Mouse (Mus musculus) spleen, adult 2 months (tissue): ENCODE results near the gene Zfp57. TPM values are rescaled to one million over a fixed set of nuclear protein-coding genes. Genes with fewer than 3 reads are reported as not detected.
A peak's percentile ranks its signal among the peaks of the same experiment; 100 is the strongest.

Experiments used
- DNase-seq, 2 experiments: peaks; one replicate each; pipeline versions ENCODE4 v3.0.0 to v3.0.0-alpha.2; 2012 to 2021; ENCODE audit warnings: low spot score in 2 of 2, low read depth in 1 of 2
- H3K27ac ChIP-seq: fragments of 200-500 bp; 2 replicates; pipeline ENCODE4 v1.5.1; 2012; ENCODE audit warnings: low read length, inconsistent platforms; ENCODE audit not compliant: insufficient read depth
- H3K27me3 ChIP-seq: fragments of 200-500 bp; 2 replicates; pipeline ENCODE4 v1.6.1; 2012; ENCODE audit warnings: mild to moderate bottlenecking, moderate library complexity, low read length, inconsistent platforms; ENCODE audit not compliant: control insufficient read depth, insufficient read depth
- H3K36me3 ChIP-seq: fragments of 200-500 bp; 2 replicates; pipeline ENCODE4 v1.6.1; 2012; ENCODE audit warnings: mild to moderate bottlenecking, low read length, inconsistent platforms; ENCODE audit not compliant: control insufficient read depth, insufficient read depth
- H3K4me1 ChIP-seq: fragments of 200-500 bp; 2 replicates; pipeline ENCODE4 v1.6.1; 2011; ENCODE audit warnings: inconsistent platforms; ENCODE audit not compliant: control insufficient read depth, insufficient read depth, insufficient read length
- H3K4me3 ChIP-seq: fragments of 200-500 bp; 2 replicates; pipeline ENCODE4 v1.5.1; 2011; ENCODE audit warnings: mild to moderate bottlenecking, inconsistent platforms; ENCODE audit not compliant: insufficient read depth, insufficient read length; ENCODE audit errors: extremely low read depth
- CTCF ChIP-seq: fragments of 200-500 bp; IDR thresholded peaks from 2 replicates; pipeline ENCODE4 v1.5.1; 2011; ENCODE audit warnings: mild to moderate bottlenecking, inconsistent platforms; ENCODE audit not compliant: insufficient read depth, insufficient read length, insufficient replicate concordance; ENCODE audit errors: extremely low read depth
- POLR2A ChIP-seq: fragments of 200-500 bp; IDR thresholded peaks from 2 replicates; pipeline ENCODE4 v1.6.1; 2011; ENCODE audit warnings: low read depth, low read length, inconsistent platforms
- whole genome bisulfite sequencing: fragments of 180-500 bp; shearing (Covaris S2); methylation state at CpG from one replicate; pipeline ENCODE4 v1.1.7; 2018; 5-methylcytosine and 5-hydroxymethylcytosine counted together
- polyA plus RNA-seq: library from polyadenylated mRNA; depleted of rRNA; stranded (reverse); fragments of >200 nt; gene quantifications from 2 replicates; pipeline ENCODE4 v1.2.3, GENCODE M21; 2012; rRNA removed

The Zfp57 gene
- polyA plus RNA-seq, 1 experiment, result 0.62 TPM

DNA sequence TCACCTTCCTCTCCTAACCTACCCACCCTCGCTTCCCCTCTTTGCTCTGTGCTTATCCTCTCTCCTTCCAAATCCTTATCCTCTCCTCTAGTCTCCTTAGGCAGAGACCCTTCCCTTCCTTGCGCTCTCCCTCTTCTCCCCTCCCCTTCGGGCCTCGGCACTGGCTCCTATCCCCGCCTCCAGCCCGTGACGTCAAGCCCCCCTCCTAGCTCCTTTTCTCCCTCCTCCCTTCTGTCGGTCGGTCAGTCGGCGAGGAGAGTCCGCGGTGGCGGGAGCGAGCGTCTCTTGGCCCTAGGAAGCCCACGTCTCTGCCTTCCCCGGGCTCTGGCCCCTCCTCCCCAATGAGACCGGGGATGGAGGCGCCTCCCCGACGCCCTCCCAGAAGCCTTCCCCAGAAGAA is 49.4 kb downstream of the Zfp57 start:
- 5% methylated on average over 22 of the region's 22 CpGs for WGBS
- Histone ChIP-seq H3K4me3 (peak overlapping the region; percentile 43; the same call in 1 of the 2 replicates), H3K4me1 (peaks cover 16% of the 10 kb centered on the region), H3K27me3 (peaks cover 5% of the 10 kb centered on the region; the same call in 1 of the 2 replicates), H3K36me3 (peaks cover 3% of the 10 kb centered on the region; the same call in 1 of the 2 replicates), H3K27ac (no peak overlapping the region)
- DNase-seq, result peak in 1 of 2 experiments; percentile 41
- no peak for TF ChIP-seq CTCF
- TF ChIP-seq POLR2A, result 0 out of 2 replicates have a peak, but pooled peaks have one; percentile 4

DNA sequence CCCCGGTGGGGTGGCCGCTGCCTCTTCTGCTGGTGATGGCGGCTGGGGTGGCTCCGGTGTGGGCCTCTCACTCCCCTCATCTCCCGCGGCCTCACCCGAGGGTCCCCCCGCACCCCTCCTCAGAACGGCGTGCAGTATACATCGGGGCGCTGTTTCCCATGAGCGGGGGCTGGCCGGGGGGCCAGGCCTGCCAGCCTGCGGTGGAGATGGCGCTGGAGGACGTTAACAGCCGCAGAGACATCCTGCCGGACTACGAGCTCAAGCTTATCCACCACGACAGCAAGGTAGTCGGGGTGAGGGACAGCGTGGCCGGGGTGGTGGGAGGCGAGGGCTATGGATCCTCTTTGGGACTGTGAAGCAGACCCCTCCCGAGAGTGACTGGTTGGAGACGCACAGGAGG is 49.9 kb downstream of the Zfp57 start:
- peaks cover 16% of the 10 kb centered on the region for H3K4me1 ChIP-seq
- TF ChIP-seq CTCF, result no peak
- no peak for TF ChIP-seq POLR2A
- DNase-seq, result no peak
- WGBS, result 41% methylated on average over 24 of the region's 27 CpGs
- H3K27ac ChIP-seq, result no peak overlapping the region
- H3K4me3 ChIP-seq, result peak overlapping the region; percentile 16; the same call in 1 of the 2 replicates
- peaks cover 3% of the 10 kb centered on the region; the same call in 1 of the 2 replicates for H3K36me3 ChIP-seq
- peaks cover 5% of the 10 kb centered on the region; the same call in 1 of the 2 replicates for H3K27me3 ChIP-seq

DNA sequence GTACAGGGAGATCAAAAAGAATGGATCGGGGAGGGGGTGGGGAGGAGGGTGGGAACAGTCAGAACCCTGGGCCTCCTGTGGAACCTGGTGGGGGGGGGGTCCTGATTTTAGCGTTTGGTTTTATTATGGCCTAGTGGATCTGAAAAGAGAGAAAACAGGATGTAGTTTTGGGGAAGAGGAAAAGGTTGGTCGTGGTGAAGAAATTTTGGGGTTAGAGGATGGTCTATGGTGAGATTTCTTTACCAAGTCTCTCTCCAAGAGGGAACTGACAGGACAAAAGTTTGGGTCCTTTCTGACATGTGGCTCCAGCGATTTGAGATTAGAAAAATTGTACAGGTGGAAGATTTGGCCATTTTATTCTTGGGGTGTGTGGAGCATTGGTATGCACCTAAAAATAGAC is 50.8 kb downstream of the Zfp57 start:
- H3K4me3 ChIP-seq, result no peak overlapping the region
- no peak for TF ChIP-seq CTCF
- no peak for TF ChIP-seq POLR2A
- no peak overlapping the region for H3K27ac ChIP-seq
- peaks cover 4% of the 10 kb centered on the region; the same call in 1 of the 2 replicates for H3K36me3 ChIP-seq
- 34% methylated on average over 4 of the region's 4 CpGs for WGBS
- no peak for DNase-seq
- H3K4me1 ChIP-seq, result peaks cover 13% of the 10 kb centered on the region; the same call in 1 of the 2 replicates
- H3K27me3 ChIP-seq, result peaks cover 3% of the 10 kb centered on the region; the same call in 1 of the 2 replicates

DNA sequence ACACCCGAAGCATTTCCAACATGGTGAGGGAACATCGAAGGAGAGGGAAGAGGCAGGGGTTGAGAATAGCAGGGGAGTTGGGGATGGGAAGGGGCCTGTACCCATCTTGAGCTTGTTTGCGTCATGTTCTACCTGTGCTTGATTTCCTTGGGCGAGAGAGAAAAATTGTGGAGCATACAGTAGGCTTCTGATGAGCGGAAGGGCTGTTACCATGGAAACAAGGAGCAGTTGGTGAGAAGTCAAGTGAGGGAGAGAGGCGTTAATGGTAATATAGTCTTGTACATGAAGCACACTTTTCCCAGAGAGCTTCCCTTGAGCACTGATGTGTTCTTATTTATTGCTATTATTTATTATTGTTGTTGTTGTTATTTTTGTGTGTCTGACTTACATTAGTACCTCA is 56.0 kb downstream of the Zfp57 start:
- Histone ChIP-seq H3K27me3 (no peaks in the 10 kb centered on the region), H3K36me3 (peaks cover 9% of the 10 kb centered on the region), H3K27ac (no peak overlapping the region), H3K4me3 (no peak overlapping the region), H3K4me1 (no peaks in the 10 kb centered on the region)
- DNase-seq, result no peak
- 92% methylated on average over 6 of the region's 6 CpGs for WGBS
- TF ChIP-seq CTCF (no peak), POLR2A (no peak)

Other genes starting within 250 kb of the Zfp57 start
- gene H2-M10.5, start 228.3 kb upstream of the Zfp57 start, polyA plus RNA-seq, result not detected in 2 replicates
- not detected in 2 replicates for gene H2-M10.6, start 189.0 kb upstream of the Zfp57 start, polyA plus RNA-seq
- 50.6 and 55.6 TPM in 2 replicates for gene Trim26, start 164.0 kb upstream of the Zfp57 start, polyA plus RNA-seq
- gene Trim15, start 134.0 kb upstream of the Zfp57 start, polyA plus RNA-seq, result 0.04 and 0.05 TPM in 2 replicates
- 16.8 and 37.0 TPM in 2 replicates for gene Trim10, start 131.6 kb upstream of the Zfp57 start, polyA plus RNA-seq
- 0.19 TPM in 1 of 2 replicates, not detected in the other for gene Trim40, start 111.0 kb upstream of the Zfp57 start, polyA plus RNA-seq
- not detected in 2 replicates for gene Trim31, start 103.0 kb upstream of the Zfp57 start, polyA plus RNA-seq
- 0.20 and 0.23 TPM in 2 replicates for gene Rnf39, start 58.2 kb upstream of the Zfp57 start, polyA plus RNA-seq
- gene Ppp1r11, start 49.4 kb upstream of the Zfp57 start, polyA plus RNA-seq, result 36.3 and 36.9 TPM in 2 replicates
- gene Znrd1, start 42.6 kb upstream of the Zfp57 start, polyA plus RNA-seq, result 19.0 and 23.5 TPM in 2 replicates
- gene Znrd1as, start 42.6 kb upstream of the Zfp57 start, polyA plus RNA-seq, result 0.31 and 0.57 TPM in 2 replicates
- not detected in 2 replicates for gene 2410137M14Rik, start 19.9 kb upstream of the Zfp57 start, polyA plus RNA-seq
- gene H2-M5, start 11.6 kb upstream of the Zfp57 start, polyA plus RNA-seq, result 0.28 and 0.48 TPM in 2 replicates
- not detected in 2 replicates for gene Mog, start 22.2 kb downstream of the Zfp57 start, polyA plus RNA-seq
- 28.7 and 29.7 TPM in 2 replicates for gene Gabbr1, start 44.8 kb downstream of the Zfp57 start, polyA plus RNA-seq
- gene Olfr90, start 87.3 kb downstream of the Zfp57 start, polyA plus RNA-seq, result 0.14 TPM in 1 of 2 replicates, not detected in the other
- gene Olfr91, start 97.1 kb downstream of the Zfp57 start, polyA plus RNA-seq, result not detected in 2 replicates
- not detected in 2 replicates for gene Olfr92, start 118.9 kb downstream of the Zfp57 start, polyA plus RNA-seq
- gene Olfr93, start 160.3 kb downstream of the Zfp57 start, polyA plus RNA-seq, result not detected in 2 replicates
- 1.1 and 1.5 TPM in 2 replicates for gene Ubd, start 192.7 kb downstream of the Zfp57 start, polyA plus RNA-seq
- gene Olfr94, start 199.8 kb downstream of the Zfp57 start, polyA plus RNA-seq, result not detected in 2 replicates
- gene Olfr95, start 212.0 kb downstream of the Zfp57 start, polyA plus RNA-seq, result not detected in 2 replicates
- not detected in 2 replicates for gene Olfr96, start 219.0 kb downstream of the Zfp57 start, polyA plus RNA-seq
- not detected in 2 replicates for gene Olfr97, start 236.2 kb downstream of the Zfp57 start, polyA plus RNA-seq